Mouse (Mus musculus): ENCODE results near the gene Rhbdf2.
"Not testable (repeated sequence)": the region's sequence is repeated elsewhere in the genome, so short reads cannot be mapped to it uniquely, and the experiment has no call there.

Rhbdf2 gene

GRCm38 (mm10) chr11:116626299-116627071 is at the start of gene Rhbdf2:
Gene Rhbdf2 (minus strand): TSS chr11:116627019.
- no peak for DNase-seq

GRCm38 (mm10) chr11:116676175-116676976 is 49.6 kb upstream of the Rhbdf2 start:
- no peak for DNase-seq

GRCm38 (mm10) chr11:116675429-116675828 is 48.6 kb upstream of the Rhbdf2 start:
- not testable (repeated sequence) for DNase-seq

- DNase-seq: no peak
Observed at GRCm38 (mm10) chr11:116674616-116675379, 48.0 kb upstream of the Rhbdf2 start.

GRCm38 (mm10) chr11:116673410-116673809 is 46.6 kb upstream of the Rhbdf2 start:
- no peak for DNase-seq

GRCm38 (mm10) chr11:116672595-116672994 is 45.8 kb upstream of the Rhbdf2 start:
- no peak for DNase-seq

- peak; percentile 25 for DNase-seq
Observed at GRCm38 (mm10) chr11:116671845-116672434, 45.1 kb upstream of the Rhbdf2 start.

GRCm38 (mm10) chr11:116671112-116671844 is 44.5 kb upstream of the Rhbdf2 start:
- DNase-seq: peak; percentile 98

- DNase-seq: no peak
Observed at GRCm38 (mm10) chr11:116670386-116670785, 43.6 kb upstream of the Rhbdf2 start.

GRCm38 (mm10) chr11:116669787-116670365 is 43.1 kb upstream of the Rhbdf2 start:
- DNase-seq: peak; percentile 44

GRCm38 (mm10) chr11:116669316-116669715 is 42.5 kb upstream of the Rhbdf2 start:
- no peak for DNase-seq

- no peak for DNase-seq
Observed at GRCm38 (mm10) chr11:116668839-116669238, 42.0 kb upstream of the Rhbdf2 start.

- DNase-seq: no peak
Observed at GRCm38 (mm10) chr11:116668381-116668825, 41.6 kb upstream of the Rhbdf2 start.

GRCm38 (mm10) chr11:116667930-116668329 is 41.1 kb upstream of the Rhbdf2 start:
- no peak for DNase-seq

- not testable (repeated sequence) for DNase-seq
Observed at GRCm38 (mm10) chr11:116667012-116667411, 40.2 kb upstream of the Rhbdf2 start.

GRCm38 (mm10) chr11:116666566-116666965 is 39.7 kb upstream of the Rhbdf2 start:
- no peak for DNase-seq

- DNase-seq: no peak
Observed at GRCm38 (mm10) chr11:116665289-116665688, 38.5 kb upstream of the Rhbdf2 start.

- DNase-seq: no peak
Observed at GRCm38 (mm10) chr11:116661948-116662377, 35.1 kb upstream of the Rhbdf2 start.

- DNase-seq: peak; percentile 40
Observed at GRCm38 (mm10) chr11:116661291-116661947, 34.6 kb upstream of the Rhbdf2 start.

GRCm38 (mm10) chr11:116660181-116660580 is 33.4 kb upstream of the Rhbdf2 start:
- DNase-seq: no peak
